In the genomic region with DNA sequence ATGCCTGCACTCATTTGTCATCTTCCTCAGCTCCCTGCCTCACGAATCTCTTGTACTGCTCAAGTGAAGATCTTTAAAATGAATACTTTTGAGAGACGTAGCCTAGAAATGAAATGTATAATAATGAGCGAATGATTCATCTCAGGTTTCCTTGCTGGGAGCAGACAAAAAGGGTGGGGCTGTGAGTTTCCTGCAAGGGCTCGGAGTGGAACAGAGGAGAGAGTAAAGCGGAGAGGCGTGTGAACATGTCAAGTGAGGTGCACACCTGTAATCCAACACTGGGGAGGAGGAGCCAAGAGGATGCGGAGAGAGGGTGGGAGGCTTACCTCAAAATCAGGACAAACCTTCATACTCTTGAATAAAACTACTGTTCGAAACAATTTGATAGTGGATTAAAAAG, we compare ENCODE assay signal across 16 mouse cellular contexts. TPM values are rescaled to one million over a fixed set of nuclear protein-coding genes. Genes with fewer than 3 reads are reported as not detected.
DNase-seq lines count a peak whose midpoint lies in the region; ATAC-seq and TF ChIP-seq lines count a peak whose summit lies in the region.
"Had no signal": no experiment of that assay in that cellular context is flagged by ENCODE, and none has a peak within 500 bp of the region (broad histone marks: within the 10 kb centered on the region; RNA-seq: fewer than 3 reads in every experiment).

No protein-coding gene starts in this region.

- H3K9me3 ChIP-seq in heart, embryonic 11.5 days (replicated peaks; ENCODE audit: control insufficient read depth, low read length), result no peaks in the 10 kb centered on the region
- no peaks in the 10 kb centered on the region for H3K9me3 ChIP-seq in limb, embryonic 12.5 days
- H3K9me3 ChIP-seq in limb, embryonic 10.5 days (replicated peaks), result no peaks in the 10 kb centered on the region
- no peaks in the 10 kb centered on the region for H3K9me3 ChIP-seq in limb, embryonic 14.5 days (ENCODE audit: control insufficient read depth, low read length)
- H3K9me3 ChIP-seq: forebrain, embryonic 15.5 days; megakaryocyte, embryonic 14.5 days; neural tube, embryonic 15.5 days had no signal

- peaks cover 14% of the 10 kb centered on the region for H3K36me3 ChIP-seq in heart, embryonic 11.5 days (ENCODE audit: control insufficient read depth, insufficient read depth, low read length)
- H3K36me3 ChIP-seq in limb, embryonic 12.5 days, result peaks cover 42% of the 10 kb centered on the region
- peaks cover 59% of the 10 kb centered on the region for H3K36me3 ChIP-seq in limb, embryonic 10.5 days
- H3K36me3 ChIP-seq in limb, embryonic 14.5 days (ENCODE audit: control insufficient read depth, insufficient read depth, low read length), result peaks cover 49% of the 10 kb centered on the region

- no peak for ATAC-seq in heart, embryonic 11.5 days (replicated peaks; ENCODE audit: insufficient number of reproducible peaks, low FRiP score, low TSS enrichment)
- ATAC-seq in limb, embryonic 12.5 days (ENCODE audit: insufficient number of reproducible peaks, insufficient read depth, low FRiP score, low TSS enrichment, low read depth), result peak; percentile 76
- 0 out of 2 replicates have a peak, but pooled peaks have one; percentile 39 for ATAC-seq in limb, embryonic 14.5 days (ENCODE audit: low FRiP score, low read depth)
- ATAC-seq: forebrain, embryonic 15.5 days had no signal

- TF ChIP-seq POLR2A in limb, embryonic 14.5 days (IDR thresholded peaks at IDR 0.05; ENCODE audit: borderline replicate concordance, extremely low read depth, insufficient read depth, insufficient read length), result no peak

- DNase-seq in heart, adult 9 months (ENCODE audit: low spot score in 2 of 2), result no peak
- DNase-seq in limb, embryonic 10.5 days (ENCODE audit: low spot score), result no peak
- DNase-seq in brain, adult 2 months (ENCODE audit: low read depth, low spot score), result peak; percentile 68
- DNase-seq in limb, embryonic 14.5 days (ENCODE audit: low spot score), result no peak
- no peak for DNase-seq in cerebellum, adult 11 months
- no peak for DNase-seq in Muller cell, postnatal 12 days (ENCODE audit: inconsistent ontology term)
- DNase-seq: cerebellum, adult 9-10 months; right cerebral cortex, postnatal 14 days; thymus, postnatal 4 days had no signal

- H3K9ac ChIP-seq in heart, embryonic 11.5 days (ENCODE audit: low read depth, low read length), result no peak overlapping the region
- no peak overlapping the region for H3K9ac ChIP-seq in limb, embryonic 12.5 days (replicated peaks)
- no peak overlapping the region for H3K9ac ChIP-seq in limb, embryonic 14.5 days (ENCODE audit: low read depth, low read length, severe bottlenecking)
- H3K9ac ChIP-seq: forebrain, embryonic 15.5 days; liver, embryonic 14.5 days; neural tube, embryonic 15.5 days had no signal

- no peak overlapping the region for H3K4me3 ChIP-seq in heart, embryonic 11.5 days (ENCODE audit: low read depth, low read length)
- no peak overlapping the region for H3K4me3 ChIP-seq in limb, embryonic 12.5 days (replicated peaks)
- no peak overlapping the region for H3K4me3 ChIP-seq in limb, embryonic 10.5 days
- H3K4me3 ChIP-seq in limb, embryonic 14.5 days (replicated peaks; ENCODE audit: low read length), result no peak overlapping the region
- H3K4me3 ChIP-seq: forebrain, embryonic 15.5 days; layer of hippocampus, adult 2 months; megakaryocyte, embryonic 14.5 days; neural tube, embryonic 15.5 days had no signal

- 72% methylated on average over 8 of the region's 8 CpGs for WGBS in heart, embryonic 11.5 days (ENCODE audit: insufficient replicate concordance)
- WGBS in limb, embryonic 12.5 days, result 53% methylated on average over 8 of the region's 8 CpGs
- 81% methylated on average over 8 of the region's 8 CpGs for WGBS in limb, embryonic 10.5 days
- 37% methylated on average over 8 of the region's 8 CpGs for WGBS in limb, embryonic 14.5 days

- H3K27me3 ChIP-seq in heart, embryonic 11.5 days (ENCODE audit: control insufficient read depth, insufficient read depth, low read length), result no peaks in the 10 kb centered on the region
- H3K27me3 ChIP-seq in limb, embryonic 12.5 days, result no peaks in the 10 kb centered on the region
- no peaks in the 10 kb centered on the region for H3K27me3 ChIP-seq in limb, embryonic 10.5 days (ENCODE audit: low read depth, poor library complexity, severe bottlenecking)
- H3K27me3 ChIP-seq in limb, embryonic 14.5 days (ENCODE audit: control insufficient read depth, insufficient read depth, low read length), result no peaks in the 10 kb centered on the region
- H3K27me3 ChIP-seq: forebrain, embryonic 15.5 days; megakaryocyte, embryonic 14.5 days; neural tube, embryonic 15.5 days had no signal

- 0 out of 2 replicates have a peak overlapping the region, but pooled peaks have one; percentile 2 for H3K27ac ChIP-seq in heart, embryonic 11.5 days (ENCODE audit: low read depth, low read length)
- H3K27ac ChIP-seq in limb, embryonic 12.5 days, result peak overlapping the region; percentile 50; the same call in 1 of the 2 replicates
- no peak overlapping the region for H3K27ac ChIP-seq in limb, embryonic 10.5 days
- no peak overlapping the region for H3K27ac ChIP-seq in limb, embryonic 14.5 days (replicated peaks; ENCODE audit: low read depth, low read length)
- H3K27ac ChIP-seq: forebrain, embryonic 15.5 days; layer of hippocampus, adult 2 months; liver, embryonic 14.5 days; neural tube, embryonic 15.5 days had no signal

- H3K4me2 ChIP-seq in heart, embryonic 11.5 days, result no peak overlapping the region
- no peak overlapping the region for H3K4me2 ChIP-seq in limb, embryonic 12.5 days
- H3K4me2 ChIP-seq in limb, embryonic 14.5 days (replicated peaks; ENCODE audit: low read depth, low read length, severe bottlenecking), result no peak overlapping the region
- H3K4me2 ChIP-seq: forebrain, embryonic 15.5 days; neural tube, embryonic 15.5 days had no signal

- H3K4me1 ChIP-seq in heart, embryonic 11.5 days (ENCODE audit: control insufficient read depth, insufficient read depth, low read length), result no peaks in the 10 kb centered on the region
- H3K4me1 ChIP-seq in limb, embryonic 12.5 days (replicated peaks), result peaks cover 11% of the 10 kb centered on the region
- H3K4me1 ChIP-seq in limb, embryonic 10.5 days, result no peaks in the 10 kb centered on the region
- H3K4me1 ChIP-seq in limb, embryonic 14.5 days (ENCODE audit: control insufficient read depth, insufficient read depth, low read length), result peaks cover 7% of the 10 kb centered on the region
- H3K4me1 ChIP-seq: forebrain, embryonic 15.5 days; neural tube, embryonic 15.5 days had no signal

RNA-seq across cellular contexts. Expression of gene Wdsub1, which starts 14.4 kb away (rescaled TPM):
- 44.5 and 53.8 TPM in 2 replicates for polyA plus RNA-seq in heart, embryonic 11.5 days (2014; fragmentation: Nextera tagmentation; extraction: Ambion mirVana)
- 27.9 and 36.4 TPM in 2 replicates for polyA plus RNA-seq in limb, embryonic 12.5 days (2016; fragmentation: Nextera tagmentation; extraction: Ambion mirVana)
- polyA plus RNA-seq in limb, embryonic 10.5 days (2016; fragmentation: Nextera tagmentation; extraction: Ambion mirVana), result 20.5 and 29.4 TPM in 2 replicates
- polyA plus RNA-seq in limb, embryonic 14.5 days (2012; rRNA removed), result 57.2 and 86.4 TPM in 2 replicates
- polyA plus RNA-seq in limb, embryonic 14.5 days (2014; fragmentation: Nextera tagmentation; extraction: Ambion mirVana), result 33.7 and 39.9 TPM in 2 replicates

Comparison
In these comparisons a context has a peak if more than half of its experiments do, and no peak if none do; other contexts are left out.
1. H3K27ac ChIP-seq: peak in heart, embryonic 11.5 days (single experiment) and limb, embryonic 12.5 days (single experiment); none in limb, embryonic 10.5 days (single experiment) and limb, embryonic 14.5 days (single experiment).